Mouse (Mus musculus): ENCODE results near the gene Maneal. TPM values are rescaled to one million over a fixed set of nuclear protein-coding genes. Genes with fewer than 3 reads are reported as not detected.

Maneal gene
- polyA plus RNA-seq, 1 experiment, result not detected

GRCm38 (mm10) chr4:124829671-124830070 lies 32.3 kb downstream of the Maneal start:
- H3K4me1 ChIP-seq (ENCODE audit: control insufficient read depth), result no peaks in the 10 kb centered on the region
- H3K27me3 ChIP-seq (ENCODE audit: control insufficient read depth), result no peaks in the 10 kb centered on the region
- H3K9me3 ChIP-seq (ENCODE audit: control insufficient read depth, low read length), result no peaks in the 10 kb centered on the region
- no peak for TF ChIP-seq GATA1 (IDR thresholded peaks at IDR 0.05; ENCODE audit: low read length)
- TF ChIP-seq TAL1 (IDR thresholded peaks at IDR 0.05; ENCODE audit: low read length), result no peak
- H3K36me3 ChIP-seq (ENCODE audit: control insufficient read depth), result peaks cover 91% of the 10 kb centered on the region
- H3K4me3 ChIP-seq (replicated peaks), result no peak overlapping the region

- no peaks in the 10 kb centered on the region for H3K9me3 ChIP-seq (ENCODE audit: control insufficient read depth, low read length)
- H3K36me3 ChIP-seq (ENCODE audit: control insufficient read depth), result peaks cover 95% of the 10 kb centered on the region
- H3K4me3 ChIP-seq (replicated peaks), result no peak overlapping the region
- no peaks in the 10 kb centered on the region for H3K27me3 ChIP-seq (ENCODE audit: control insufficient read depth)
- TF ChIP-seq TAL1 (IDR thresholded peaks at IDR 0.05; ENCODE audit: low read length) (no peak), GATA1 (IDR thresholded peaks at IDR 0.05; ENCODE audit: low read length) (no peak)
- H3K4me1 ChIP-seq (ENCODE audit: control insufficient read depth), result no peaks in the 10 kb centered on the region
Observed at GRCm38 (mm10) chr4:124825371-124825965, 36.5 kb downstream of the Maneal start.

GRCm38 (mm10) chr4:124824967-124825366 lies 37.0 kb downstream of the Maneal start:
- H3K4me1 ChIP-seq (ENCODE audit: control insufficient read depth), result no peaks in the 10 kb centered on the region; the same call in 1 of the 2 replicates
- H3K36me3 ChIP-seq (ENCODE audit: control insufficient read depth), result peaks cover 95% of the 10 kb centered on the region
- TF ChIP-seq TAL1 (IDR thresholded peaks at IDR 0.05; ENCODE audit: low read length), result no peak
- no peak for TF ChIP-seq GATA1 (IDR thresholded peaks at IDR 0.05; ENCODE audit: low read length)
- no peaks in the 10 kb centered on the region for H3K27me3 ChIP-seq (ENCODE audit: control insufficient read depth)
- H3K4me3 ChIP-seq (replicated peaks), result no peak overlapping the region
- no peaks in the 10 kb centered on the region for H3K9me3 ChIP-seq (ENCODE audit: control insufficient read depth, low read length)

GRCm38 (mm10) chr4:124818832-124819231 lies 43.1 kb downstream of the Maneal start:
- Histone ChIP-seq H3K36me3 (ENCODE audit: control insufficient read depth) (peaks cover 90% of the 10 kb centered on the region), H3K4me1 (ENCODE audit: control insufficient read depth) (peaks cover 18% of the 10 kb centered on the region), H3K4me3 (replicated peaks) (no peak overlapping the region), H3K27me3 (ENCODE audit: control insufficient read depth) (no peaks in the 10 kb centered on the region), H3K9me3 (ENCODE audit: control insufficient read depth, low read length) (no peaks in the 10 kb centered on the region)
- TF ChIP-seq GATA1 (IDR thresholded peaks at IDR 0.05; ENCODE audit: low read length) (no peak), TAL1 (IDR thresholded peaks at IDR 0.05; ENCODE audit: low read length) (no peak)

- no peaks in the 10 kb centered on the region for H3K27me3 ChIP-seq (ENCODE audit: control insufficient read depth)
- H3K9me3 ChIP-seq (ENCODE audit: control insufficient read depth, low read length), result no peaks in the 10 kb centered on the region
- H3K36me3 ChIP-seq (ENCODE audit: control insufficient read depth), result peaks cover 90% of the 10 kb centered on the region
- no peak overlapping the region for H3K4me3 ChIP-seq (replicated peaks)
- TF ChIP-seq TAL1 (IDR thresholded peaks at IDR 0.05; ENCODE audit: low read length), result no peak
- no peak for TF ChIP-seq GATA1 (IDR thresholded peaks at IDR 0.05; ENCODE audit: low read length)
- H3K4me1 ChIP-seq (ENCODE audit: control insufficient read depth), result peaks cover 20% of the 10 kb centered on the region
Observed at GRCm38 (mm10) chr4:124817803-124818202, 44.2 kb downstream of the Maneal start.

- TF ChIP-seq GATA1 (IDR thresholded peaks at IDR 0.05; ENCODE audit: low read length), result no peak
- TF ChIP-seq TAL1 (IDR thresholded peaks at IDR 0.05; ENCODE audit: low read length), result no peak
- Histone ChIP-seq H3K27me3 (ENCODE audit: control insufficient read depth) (no peaks in the 10 kb centered on the region), H3K9me3 (ENCODE audit: control insufficient read depth, low read length) (no peaks in the 10 kb centered on the region), H3K4me1 (ENCODE audit: control insufficient read depth) (peaks cover 27% of the 10 kb centered on the region), H3K36me3 (ENCODE audit: control insufficient read depth) (peaks cover 88% of the 10 kb centered on the region), H3K4me3 (replicated peaks) (no peak overlapping the region)
Observed at GRCm38 (mm10) chr4:124815901-124816300, 46.1 kb downstream of the Maneal start.

GRCm38 (mm10) chr4:124811347-124811975 lies 50.5 kb downstream of the Maneal start:
- TF ChIP-seq TAL1 (IDR thresholded peaks at IDR 0.05; ENCODE audit: low read length) (no peak), GATA1 (IDR thresholded peaks at IDR 0.05; ENCODE audit: low read length) (no peak)
- no peaks in the 10 kb centered on the region for H3K9me3 ChIP-seq (ENCODE audit: control insufficient read depth, low read length)
- peaks cover 45% of the 10 kb centered on the region for H3K4me1 ChIP-seq (ENCODE audit: control insufficient read depth)
- peaks cover 89% of the 10 kb centered on the region for H3K36me3 ChIP-seq (ENCODE audit: control insufficient read depth)
- no peaks in the 10 kb centered on the region for H3K27me3 ChIP-seq (ENCODE audit: control insufficient read depth)
- no peak overlapping the region for H3K4me3 ChIP-seq (replicated peaks)

- peaks cover 55% of the 10 kb centered on the region for H3K4me1 ChIP-seq (ENCODE audit: control insufficient read depth)
Observed at GRCm38 (mm10) chr4:124810056-124810455, 51.9 kb downstream of the Maneal start.

GRCm38 (mm10) chr4:124809136-124809883 lies 52.7 kb downstream of the Maneal start:
- peaks cover 92% of the 10 kb centered on the region for H3K36me3 ChIP-seq (ENCODE audit: control insufficient read depth)
- H3K27me3 ChIP-seq (ENCODE audit: control insufficient read depth), result no peaks in the 10 kb centered on the region
- TF ChIP-seq GATA1 (IDR thresholded peaks at IDR 0.05; ENCODE audit: low read length), result no peak
- TF ChIP-seq TAL1 (IDR thresholded peaks at IDR 0.05; ENCODE audit: low read length), result no peak
- H3K4me1 ChIP-seq (ENCODE audit: control insufficient read depth), result peaks cover 63% of the 10 kb centered on the region
- no peak overlapping the region for H3K4me3 ChIP-seq (replicated peaks)
- H3K9me3 ChIP-seq (ENCODE audit: control insufficient read depth, low read length), result no peaks in the 10 kb centered on the region

More at GRCm38 (mm10) chr4:124810056-124810455, 51.9 kb downstream of the Maneal start:
- H3K9me3 ChIP-seq (ENCODE audit: control insufficient read depth, low read length), result no peaks in the 10 kb centered on the region
- TF ChIP-seq TAL1 (IDR thresholded peaks at IDR 0.05; ENCODE audit: low read length), result no peak
- no peak for TF ChIP-seq GATA1 (IDR thresholded peaks at IDR 0.05; ENCODE audit: low read length)
- peaks cover 90% of the 10 kb centered on the region for H3K36me3 ChIP-seq (ENCODE audit: control insufficient read depth)
- H3K27me3 ChIP-seq (ENCODE audit: control insufficient read depth), result no peaks in the 10 kb centered on the region
- no peak overlapping the region for H3K4me3 ChIP-seq (replicated peaks)

Measured in erythroblast, embryonic 14.5 days (primary cell).